Mouse (Mus musculus) small intestine, adult 2 months (tissue): ENCODE data around the gene Mtx2.

ENCODE experiments used
- CTCF ChIP-seq: fragments of 200-500 bp; IDR thresholded peaks from 2 replicates; pipeline ENCODE4 v1.5.1; 2012; ENCODE audit warnings: low read depth, mild to moderate bottlenecking, control low read depth, inconsistent platforms, low read length, moderate library complexity, mixed read lengths; ENCODE audit not compliant: insufficient replicate concordance, insufficient read length; ENCODE audit errors: extremely low read depth
- POLR2A ChIP-seq: fragments of 200-500 bp; IDR thresholded peaks from 2 replicates; pipeline ENCODE4 v1.6.1; 2012; ENCODE audit warnings: low read depth, mild to moderate bottlenecking, control low read depth, inconsistent platforms, low read length, moderate library complexity

GRCm38 (mm10) chr2:74907368-74908291 is 82.0 kb downstream of the Mtx2 start:
- TF ChIP-seq POLR2A: no peak
- no peak for TF ChIP-seq CTCF
